Mouse (Mus musculus) lung, embryonic 14.5 days (tissue): ENCODE measurements at regions not wholly inside any gene's neighbourhood (a gene's known extent, or its start where the extent isn't known, plus 50 kb on each side); places are given as distances from the start of the nearest gene placed in this dataset.

Experiments
- ATAC-seq: fragments of 200-750 bp; cut with Nextera tagmentation; 2 replicates; pipeline ENCODE4 v1.8.0; 2017; ENCODE audit warnings: mild to moderate bottlenecking, moderate TSS enrichment, moderate library complexity; ENCODE audit not compliant: insufficient read depth
- DNase-seq: peaks from one replicate; pipeline ENCODE4 v3.0.0-alpha.2; 2015
- H3K27ac ChIP-seq: fragments of 300-500 bp; sonication (generic); 2 replicates; pipeline ENCODE4 v1.5.1; 2014; ENCODE audit warnings: low read depth, mild to moderate bottlenecking, moderate library complexity
- H3K27me3 ChIP-seq: fragments of 300-500 bp; sonication (generic); 2 replicates; pipeline ENCODE4 v1.6.1; 2014; ENCODE audit warnings: low read length, control low read depth; ENCODE audit not compliant: insufficient read depth
- H3K36me3 ChIP-seq: fragments of 300-500 bp; sonication (generic); 2 replicates; pipeline ENCODE4 v1.6.1; 2014; ENCODE audit warnings: control low read depth; ENCODE audit not compliant: insufficient read depth
- H3K4me1 ChIP-seq: fragments of 300-500 bp; sonication (generic); 2 replicates; pipeline ENCODE4 v1.6.1; 2014; ENCODE audit warnings: antibody characterized with exemption, control low read depth; ENCODE audit not compliant: insufficient read depth
- H3K4me2 ChIP-seq: fragments of 300-500 bp; sonication (generic); 2 replicates; pipeline ENCODE4 v1.6.1; 2014; ENCODE audit warnings: mild to moderate bottlenecking
- H3K4me3 ChIP-seq: fragments of 300-500 bp; sonication (generic); 2 replicates; pipeline ENCODE4 v1.5.1; 2014; ENCODE audit warnings: low read depth, low read length
- H3K9ac ChIP-seq: fragments of 300-500 bp; sonication (generic); 2 replicates; pipeline ENCODE4 v1.6.1; 2014
- H3K9me3 ChIP-seq: fragments of 300-500 bp; sonication (generic); 2 replicates; pipeline ENCODE4 v1.6.1; 2016; ENCODE audit warnings: low read depth, low read length, control low read depth
- CTCF ChIP-seq: IDR thresholded peaks from 2 replicates; pipeline ENCODE4 v1.5.1; 2016; ENCODE audit warnings: antibody characterized with exemption, low read depth
- WGBS: fragments of 180-500 bp; shearing (Covaris S2); extraction: QIAGEN DNeasy Blood & Tissue Kit; methylation state at CpG from one replicate; pipeline ENCODE4 v1.1.7; 2014; 5-methylcytosine and 5-hydroxymethylcytosine counted together

- DNase-seq, result no peak
- no peaks in the 10 kb centered on the region for H3K27me3 ChIP-seq
- WGBS, result 49% methylated on average over 2 of the region's 2 CpGs
- no peak for ATAC-seq
- H3K36me3 ChIP-seq, result no peaks in the 10 kb centered on the region
- H3K4me1 ChIP-seq, result no peaks in the 10 kb centered on the region
- no peak overlapping the region for H3K9ac ChIP-seq
- TF ChIP-seq CTCF, result no peak
- no peaks in the 10 kb centered on the region for H3K9me3 ChIP-seq
- H3K4me2 ChIP-seq, result no peak overlapping the region
- no peak overlapping the region for H3K27ac ChIP-seq
- no peak overlapping the region for H3K4me3 ChIP-seq
Observed at GRCm38 (mm10) chr13:35381641-35382040, 278.0 kb upstream of the Cdyl start.

DNA sequence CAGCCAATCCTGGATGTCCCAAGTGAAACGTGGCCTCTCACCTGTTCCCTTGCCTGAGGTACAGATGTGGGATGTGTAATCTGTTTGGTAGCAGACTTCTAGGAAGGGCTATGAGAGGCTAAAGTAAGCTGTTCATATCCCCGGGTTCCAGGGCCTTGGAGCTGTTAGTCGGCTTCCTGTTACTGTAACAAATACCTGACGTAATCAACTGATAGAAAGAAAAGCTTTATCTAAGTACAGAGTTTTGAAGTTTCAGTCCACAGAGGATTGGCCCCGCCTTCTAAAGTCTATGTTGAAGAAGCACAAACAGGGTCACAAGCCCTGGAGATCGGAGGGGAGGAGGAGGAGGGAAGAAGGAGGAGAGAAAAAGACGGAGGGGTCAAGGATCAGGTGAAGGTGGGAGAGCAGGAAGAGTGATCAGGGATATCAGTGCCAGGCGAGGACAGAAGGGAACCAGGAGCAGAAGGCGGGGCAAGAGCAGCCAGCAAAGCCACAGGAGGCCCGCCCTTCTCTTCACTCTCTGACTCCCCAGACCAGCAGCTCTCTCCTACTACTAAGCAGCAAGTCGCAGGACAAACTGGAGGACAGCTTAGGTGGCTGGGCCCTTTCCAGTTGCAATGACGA is 276.5 kb upstream of the Cdyl start:
- Histone ChIP-seq H3K9ac (no peak overlapping the region), H3K27ac (peak overlapping the region; percentile 55; the same call in 1 of the 2 replicates), H3K4me2 (no peak overlapping the region), H3K4me3 (no peak overlapping the region), H3K36me3 (no peaks in the 10 kb centered on the region), H3K27me3 (no peaks in the 10 kb centered on the region), H3K4me1 (no peaks in the 10 kb centered on the region), H3K9me3 (no peaks in the 10 kb centered on the region)
- no peak for TF ChIP-seq CTCF
- 26% methylated on average over 12 of the region's 12 CpGs for WGBS
- DNase-seq (no peak), ATAC-seq (peak; percentile 81; the same call in 1 of the 2 replicates)

DNA sequence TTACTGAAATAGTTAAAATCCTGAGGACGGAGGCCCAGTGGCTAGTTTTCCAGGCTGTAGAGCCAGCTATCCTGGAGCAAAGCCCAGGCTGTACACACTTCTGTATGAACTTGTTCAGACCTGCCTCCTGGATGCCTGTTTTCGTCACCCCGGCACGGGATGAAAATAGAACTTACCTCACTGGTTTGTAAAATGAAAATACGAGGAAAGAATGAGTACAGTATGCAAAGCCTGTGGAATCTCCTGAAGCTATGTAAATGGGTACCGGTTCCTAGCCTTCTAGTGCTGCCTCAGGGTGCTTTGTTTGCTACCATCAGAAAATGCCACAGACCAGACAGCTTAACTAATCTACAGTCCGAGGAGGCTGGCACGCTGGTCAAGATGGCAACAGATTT is 276.0 kb upstream of the Cdyl start:
- 36% methylated on average over 8 of the region's 8 CpGs for WGBS
- Histone ChIP-seq H3K9ac (no peak overlapping the region), H3K4me1 (no peaks in the 10 kb centered on the region), H3K4me3 (no peak overlapping the region), H3K4me2 (no peak overlapping the region), H3K9me3 (no peaks in the 10 kb centered on the region), H3K27me3 (no peaks in the 10 kb centered on the region), H3K36me3 (no peaks in the 10 kb centered on the region), H3K27ac (peak overlapping the region; percentile 55; the same call in 1 of the 2 replicates)
- DNase-seq (peak; percentile 56), ATAC-seq (peak; percentile 69; the same call in 1 of the 2 replicates)
- TF ChIP-seq CTCF, result no peak

DNA sequence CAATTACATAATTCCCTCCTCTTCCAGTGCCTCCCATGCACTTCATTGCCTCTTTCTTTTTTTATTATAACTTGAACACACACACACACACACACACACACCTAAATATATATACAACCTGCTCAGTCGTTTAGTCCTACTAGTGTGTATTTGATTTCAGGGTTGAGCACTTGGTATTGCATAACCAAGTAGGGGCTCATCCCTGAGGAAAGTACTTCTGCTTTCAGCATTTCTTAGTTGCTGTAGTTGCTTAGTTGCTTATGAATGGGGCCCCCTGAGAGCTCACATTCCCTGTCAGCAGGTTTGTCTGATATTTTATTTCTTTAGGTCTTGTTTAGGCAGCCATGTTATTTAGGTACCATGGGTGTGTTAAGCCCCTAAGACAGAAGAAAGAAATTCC is 271.3 kb upstream of the Cdyl start:
- H3K27me3 ChIP-seq, result no peaks in the 10 kb centered on the region
- no peak for ATAC-seq
- H3K9ac ChIP-seq, result no peak overlapping the region
- H3K9me3 ChIP-seq, result no peaks in the 10 kb centered on the region
- no peak overlapping the region for H3K4me2 ChIP-seq
- H3K27ac ChIP-seq, result no peak overlapping the region
- H3K4me1 ChIP-seq, result no peaks in the 10 kb centered on the region
- H3K36me3 ChIP-seq, result no peaks in the 10 kb centered on the region
- no peak overlapping the region for H3K4me3 ChIP-seq
- no peak for TF ChIP-seq CTCF
- 46% methylated on average over 1 of the region's 1 CpGs for WGBS
- no peak for DNase-seq

DNA sequence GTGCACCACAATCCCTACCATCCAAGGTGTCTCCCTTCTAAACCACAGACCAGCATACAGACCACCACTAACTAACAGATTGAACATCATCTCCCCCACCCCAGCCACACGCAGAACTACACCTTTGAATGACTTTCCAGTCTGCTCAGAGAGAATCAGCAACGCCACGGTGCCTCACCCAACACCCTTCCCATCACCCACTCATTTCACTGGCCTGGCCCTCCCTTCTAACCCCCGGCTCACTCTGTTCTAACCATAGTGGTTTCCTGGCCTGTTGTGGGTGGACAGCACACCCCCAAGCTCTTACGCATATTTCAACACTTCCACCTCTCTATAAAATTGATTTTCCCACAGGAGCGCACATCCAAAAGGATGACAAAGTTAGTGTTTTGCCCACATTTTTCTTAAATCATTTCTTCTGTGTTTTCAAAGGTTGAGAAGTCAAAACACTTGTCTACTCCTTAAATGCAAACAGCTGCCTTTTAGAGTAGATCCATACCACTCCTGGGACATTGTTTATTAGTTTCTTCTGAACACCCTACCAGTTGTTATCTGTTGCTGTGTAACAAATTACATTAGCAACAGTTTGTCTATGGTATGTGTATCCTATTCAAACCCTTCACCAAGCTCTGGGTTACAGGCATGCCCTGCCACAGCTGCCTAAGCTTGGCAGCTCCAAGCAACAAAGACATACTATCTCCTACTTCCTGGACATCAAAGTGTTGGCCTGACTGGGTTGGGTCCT is 269.7 kb upstream of the Cdyl start:
- H3K4me2 ChIP-seq, result no peak overlapping the region
- H3K27ac ChIP-seq, result no peak overlapping the region
- ATAC-seq (peak; percentile 82), DNase-seq (no peak)
- no peak for TF ChIP-seq CTCF
- 45% methylated on average over 6 of the region's 6 CpGs for WGBS
- no peak overlapping the region for H3K4me3 ChIP-seq
- H3K4me1 ChIP-seq, result no peaks in the 10 kb centered on the region
- H3K9ac ChIP-seq, result no peak overlapping the region
- no peaks in the 10 kb centered on the region for H3K27me3 ChIP-seq
- H3K36me3 ChIP-seq, result no peaks in the 10 kb centered on the region
- H3K9me3 ChIP-seq, result no peaks in the 10 kb centered on the region

- TF ChIP-seq CTCF, result no peak
- 36% methylated on average over 4 of the region's 4 CpGs for WGBS
- Histone ChIP-seq H3K9me3 (no peaks in the 10 kb centered on the region), H3K27me3 (no peaks in the 10 kb centered on the region), H3K4me1 (0 out of 2 replicates have a peak, but pooled peaks cover 2% of the 10 kb centered on the region), H3K36me3 (no peaks in the 10 kb centered on the region), H3K27ac (no peak overlapping the region), H3K9ac (no peak overlapping the region), H3K4me3 (no peak overlapping the region), H3K4me2 (no peak overlapping the region)
- DNase-seq (peak; percentile 58), ATAC-seq (peak; percentile 64; the same call in 1 of the 2 replicates)
Observed at GRCm38 (mm10) chr13:35390526-35390880, 269.1 kb upstream of the Cdyl start.

- Histone ChIP-seq H3K36me3 (no peaks in the 10 kb centered on the region), H3K27ac (no peak overlapping the region), H3K4me1 (peaks cover 7% of the 10 kb centered on the region; the same call in 1 of the 2 replicates), H3K9ac (no peak overlapping the region), H3K4me2 (no peak overlapping the region), H3K4me3 (no peak overlapping the region), H3K27me3 (no peaks in the 10 kb centered on the region), H3K9me3 (no peaks in the 10 kb centered on the region)
- DNase-seq (no peak), ATAC-seq (no peak)
- WGBS, result 84% methylated on average over 6 of the region's 6 CpGs
- no peak for TF ChIP-seq CTCF
Observed at GRCm38 (mm10) chr13:35392167-35392566, 267.5 kb upstream of the Cdyl start.
